Mouse (Mus musculus) kidney, embryonic 16.5 days (tissue): ENCODE measurements at regions not wholly inside any gene's neighbourhood (a gene's known extent, or its start where the extent isn't known, plus 50 kb on each side); places are given as distances from the start of the nearest gene placed in this dataset.
"Not testable (repeated sequence)": the region's sequence is repeated elsewhere in the genome, so short reads cannot be mapped to it uniquely, and the experiment has no call there.

Experiments used
- ATAC-seq: fragments of 200-750 bp; cut with Nextera tagmentation; 2 replicates; pipeline ENCODE4 v1.8.0; 2017; ENCODE audit warnings: moderate TSS enrichment; ENCODE audit not compliant: low FRiP score, low TSS enrichment
- H3K27ac ChIP-seq: fragments of 300-500 bp; sonication (generic); 2 replicates; pipeline ENCODE4 v1.5.1; 2014; ENCODE audit warnings: low read length
- H3K27me3 ChIP-seq: fragments of 300-500 bp; sonication (generic); 2 replicates; pipeline ENCODE4 v1.6.1; 2014; ENCODE audit warnings: low read length, control low read depth, mixed read lengths; ENCODE audit not compliant: insufficient read depth
- H3K36me3 ChIP-seq: fragments of 300-500 bp; sonication (generic); 2 replicates; pipeline ENCODE4 v1.6.1; 2014; ENCODE audit warnings: low read length, control low read depth, mixed read lengths; ENCODE audit not compliant: insufficient read depth
- H3K4me1 ChIP-seq: fragments of 300-500 bp; sonication (generic); 2 replicates; pipeline ENCODE4 v1.6.1; 2014; ENCODE audit warnings: low read length, control low read depth, mixed read lengths; ENCODE audit not compliant: insufficient read depth
- H3K4me2 ChIP-seq: fragments of 300-500 bp; sonication (generic); replicated peaks from 2 replicates; pipeline ENCODE4 v1.6.1; 2014; ENCODE audit warnings: low read depth, low read length
- H3K4me3 ChIP-seq: fragments of 300-500 bp; sonication (generic); 2 replicates; pipeline ENCODE4 v1.5.1; 2014; ENCODE audit warnings: mild to moderate bottlenecking, low read length
- H3K9ac ChIP-seq: fragments of 300-500 bp; sonication (generic); replicated peaks from 2 replicates; pipeline ENCODE4 v1.6.1; 2014; ENCODE audit warnings: low read length
- H3K9me3 ChIP-seq: fragments of 300-500 bp; sonication (generic); 2 replicates; pipeline ENCODE4 v1.6.1; 2016; ENCODE audit warnings: low read length, control low read depth
- WGBS: fragments of 180-500 bp; shearing (Covaris S2); extraction: QIAGEN DNeasy Blood & Tissue Kit; methylation state at CpG from one replicate; pipeline ENCODE4 v1.1.7; 2014; 5-methylcytosine and 5-hydroxymethylcytosine counted together

DNA sequence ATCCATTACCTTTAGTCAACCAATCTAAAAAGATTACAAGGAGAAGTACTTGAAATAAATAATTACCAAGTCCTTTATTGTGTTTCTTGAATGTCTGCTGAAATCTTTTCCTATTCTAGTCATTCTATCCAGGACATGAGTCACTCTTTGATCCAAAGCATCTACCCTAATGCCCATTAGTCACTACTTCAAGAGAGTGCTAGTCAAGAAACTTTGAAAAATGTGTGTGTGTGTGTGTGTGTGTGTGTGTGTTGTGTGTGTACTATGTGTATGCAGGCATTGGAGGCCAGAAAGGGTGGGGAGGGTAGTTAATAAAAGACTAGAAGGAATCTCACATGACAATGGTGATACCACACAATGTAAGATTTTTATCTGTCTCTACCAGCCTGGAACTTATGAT is 390.7 kb downstream of the Tox3 start:
- Histone ChIP-seq H3K36me3 (no peaks in the 10 kb centered on the region), H3K27me3 (no peaks in the 10 kb centered on the region), H3K4me3 (no peak overlapping the region), H3K9ac (no peak overlapping the region), H3K4me1 (no peaks in the 10 kb centered on the region), H3K9me3 (no peaks in the 10 kb centered on the region), H3K4me2 (no peak overlapping the region), H3K27ac (no peak overlapping the region)
- no peak for ATAC-seq

DNA sequence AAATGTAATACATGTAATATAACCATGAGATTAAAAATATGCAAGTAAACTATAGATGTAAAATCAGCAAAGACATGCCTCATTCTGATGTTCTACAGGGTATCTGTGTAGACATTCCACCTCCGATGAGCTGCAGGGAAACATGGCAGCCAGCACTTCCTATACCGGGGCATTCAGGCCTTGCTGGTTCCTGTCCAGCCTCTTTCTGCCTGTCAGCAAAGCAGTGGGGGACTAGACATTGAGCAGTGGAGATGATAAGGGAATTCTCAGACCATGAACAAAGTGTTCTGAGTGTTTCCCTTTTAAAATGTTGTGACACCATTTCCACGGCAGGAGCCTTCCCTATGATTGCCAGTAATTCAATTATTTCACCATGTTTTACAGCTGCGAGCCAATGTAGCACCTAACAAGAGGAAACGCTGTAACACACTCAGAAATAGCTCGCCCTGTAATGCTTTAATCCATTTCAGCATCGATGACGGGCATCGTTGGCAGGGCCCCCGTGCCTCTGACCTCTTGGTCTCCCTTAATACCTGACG is 391.6 kb downstream of the Tox3 start:
- H3K4me2 ChIP-seq: no peak overlapping the region
- 0 out of 2 replicates have a peak, but pooled peaks cover under 1% of the 10 kb centered on the region for H3K9me3 ChIP-seq
- H3K27ac ChIP-seq: no peak overlapping the region
- H3K4me3 ChIP-seq: no peak overlapping the region
- H3K4me1 ChIP-seq: no peaks in the 10 kb centered on the region
- no peak overlapping the region for H3K9ac ChIP-seq
- 79% methylated on average over 11 of the region's 11 CpGs for WGBS
- no peaks in the 10 kb centered on the region for H3K27me3 ChIP-seq
- no peaks in the 10 kb centered on the region for H3K36me3 ChIP-seq
- no peak for ATAC-seq

DNA sequence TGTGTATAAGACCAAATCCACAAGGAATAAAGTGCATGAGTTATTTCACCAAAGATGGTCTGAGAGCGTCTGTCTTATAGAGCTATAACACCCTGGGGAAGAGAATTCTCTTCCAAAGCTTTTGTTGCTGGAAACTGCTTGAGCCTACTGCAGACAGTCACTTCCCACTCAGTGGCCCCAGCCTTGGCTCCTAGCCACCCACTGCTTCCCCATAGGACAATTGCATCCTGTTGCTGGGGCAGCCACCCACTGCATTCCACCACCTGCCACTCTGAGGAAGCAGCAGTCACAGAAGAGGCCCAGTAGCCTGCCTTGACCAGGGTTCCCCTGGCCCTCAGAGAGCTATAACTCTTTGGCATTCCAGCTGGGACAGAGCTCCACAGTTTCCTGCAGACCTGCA is 409.3 kb downstream of the Tox3 start:
- H3K9me3 ChIP-seq: no peaks in the 10 kb centered on the region
- H3K4me1 ChIP-seq: no peaks in the 10 kb centered on the region
- no peaks in the 10 kb centered on the region for H3K36me3 ChIP-seq
- H3K27me3 ChIP-seq: no peaks in the 10 kb centered on the region
- 65% methylated on average over 1 of the region's 1 CpGs for WGBS
- no peak overlapping the region for H3K4me3 ChIP-seq
- no peak overlapping the region for H3K27ac ChIP-seq
- no peak overlapping the region for H3K4me2 ChIP-seq
- no peak overlapping the region for H3K9ac ChIP-seq
- no peak for ATAC-seq

DNA sequence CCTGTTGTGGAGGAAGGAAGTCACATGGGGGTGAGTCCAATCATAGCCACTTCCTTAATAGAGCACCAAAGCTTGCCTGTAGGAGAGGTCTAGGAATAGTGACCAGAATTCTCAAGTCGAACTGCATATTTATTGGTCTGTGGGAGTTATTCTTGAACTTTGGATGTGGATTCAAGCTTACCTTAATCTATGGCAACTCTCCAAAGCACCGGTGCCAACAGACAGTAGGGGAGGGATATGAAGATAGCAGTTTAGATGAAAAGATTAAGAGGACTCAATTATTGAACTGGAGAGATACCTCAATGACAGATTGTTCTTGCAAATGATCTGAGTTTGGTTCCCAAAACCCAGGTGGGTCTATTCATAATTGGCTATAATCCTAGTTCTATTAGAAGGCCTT is 413.6 kb downstream of the Tox3 start:
- Histone ChIP-seq H3K4me3 (no peak overlapping the region), H3K27ac (no peak overlapping the region), H3K9ac (no peak overlapping the region), H3K27me3 (no peaks in the 10 kb centered on the region), H3K4me1 (no peaks in the 10 kb centered on the region), H3K36me3 (no peaks in the 10 kb centered on the region), H3K4me2 (no peak overlapping the region), H3K9me3 (no peaks in the 10 kb centered on the region)
- WGBS: 89% methylated on average over 2 of the region's 2 CpGs
- no peak for ATAC-seq

DNA sequence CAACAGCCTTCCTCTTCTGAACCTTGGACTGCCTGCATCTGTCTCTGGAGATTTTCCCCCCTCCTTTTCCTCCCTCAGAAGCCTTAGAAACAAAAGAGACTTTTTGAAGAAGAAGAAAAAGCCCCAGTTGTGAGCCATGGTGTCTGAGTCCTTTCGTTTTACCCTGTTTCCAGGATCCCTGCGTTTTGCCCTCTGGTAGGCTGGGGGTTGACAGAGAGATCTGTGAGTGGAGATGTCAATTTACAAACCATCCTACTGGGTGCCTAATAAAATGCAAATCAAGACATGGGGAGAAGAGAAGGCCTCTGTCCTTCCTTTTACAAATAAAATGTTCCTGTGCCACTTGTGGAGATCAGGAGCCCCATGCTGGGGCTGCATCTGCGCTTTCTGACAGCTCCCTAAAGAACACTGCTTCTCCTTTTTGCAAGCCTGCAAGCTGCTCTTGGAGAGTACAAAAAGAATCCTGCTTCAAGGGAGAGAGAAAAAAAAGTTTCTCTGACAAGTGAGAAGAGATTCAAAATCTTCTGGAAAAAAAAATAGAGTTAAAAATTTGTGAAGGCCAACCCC is 421.4 kb downstream of the Tox3 start:
- Histone ChIP-seq H3K4me1 (no peaks in the 10 kb centered on the region), H3K27me3 (no peaks in the 10 kb centered on the region), H3K36me3 (no peaks in the 10 kb centered on the region), H3K27ac (no peak overlapping the region), H3K4me3 (no peak overlapping the region), H3K9me3 (peaks cover 2% of the 10 kb centered on the region; the same call in 1 of the 2 replicates), H3K4me2 (no peak overlapping the region), H3K9ac (no peak overlapping the region)
- WGBS: 34% methylated on average over 3 of the region's 3 CpGs
- no peak for ATAC-seq

DNA sequence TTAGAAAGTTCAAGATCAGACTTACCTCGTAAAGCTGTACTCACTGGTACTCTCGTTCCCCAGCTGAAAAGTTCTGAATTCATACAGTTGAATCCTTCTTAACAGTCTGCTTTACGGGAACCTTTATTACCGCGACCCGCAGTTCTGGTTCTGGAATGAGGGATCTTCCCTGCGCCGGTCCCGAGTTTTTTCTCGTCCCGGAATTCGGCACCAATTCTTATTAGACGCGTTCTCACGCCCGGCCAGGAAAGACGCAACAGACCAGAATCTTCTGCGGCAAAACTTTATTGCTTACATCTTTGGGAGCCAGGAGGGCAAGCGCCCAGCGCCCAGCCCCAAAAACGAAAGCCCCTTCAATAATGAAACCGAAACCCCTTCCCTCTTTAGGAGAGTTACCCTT is 423.4 kb downstream of the Tox3 start:
- not testable (repeated sequence) for H3K4me1 ChIP-seq, H3K9me3 ChIP-seq, ATAC-seq, H3K4me3 ChIP-seq, H3K27me3 ChIP-seq, H3K4me2 ChIP-seq, H3K9ac ChIP-seq, H3K27ac ChIP-seq, H3K36me3 ChIP-seq
- WGBS: 96% methylated on average over 7 of the region's 22 CpGs

DNA sequence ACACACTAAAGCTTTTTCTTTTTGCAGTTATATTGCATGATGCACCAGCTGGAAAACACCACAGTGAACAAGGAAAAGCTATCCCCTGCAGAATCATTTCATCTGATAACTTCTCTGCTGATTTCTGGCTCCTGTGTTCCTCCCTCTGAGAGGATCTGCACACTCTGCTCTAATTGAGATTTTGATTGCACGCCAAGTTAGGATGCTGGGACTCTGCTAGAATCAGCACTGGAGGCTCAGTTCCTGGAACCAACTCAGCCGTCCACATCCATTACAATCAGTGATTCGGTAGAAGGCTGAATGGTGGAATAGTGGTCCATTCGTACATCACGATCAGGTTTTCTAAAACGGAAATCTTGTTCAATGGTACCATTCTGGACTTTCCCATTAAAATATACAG is 434.1 kb downstream of the Tox3 start:
- H3K9ac ChIP-seq: no peak overlapping the region
- no peak overlapping the region for H3K27ac ChIP-seq
- no peaks in the 10 kb centered on the region for H3K4me1 ChIP-seq
- H3K36me3 ChIP-seq: no peaks in the 10 kb centered on the region
- H3K27me3 ChIP-seq: no peaks in the 10 kb centered on the region
- no peak overlapping the region for H3K4me3 ChIP-seq
- no peak overlapping the region for H3K4me2 ChIP-seq
- 93% methylated on average over 6 of the region's 6 CpGs for WGBS
- ATAC-seq: no peak
- H3K9me3 ChIP-seq: 0 out of 2 replicates have a peak, but pooled peaks cover 3% of the 10 kb centered on the region

DNA sequence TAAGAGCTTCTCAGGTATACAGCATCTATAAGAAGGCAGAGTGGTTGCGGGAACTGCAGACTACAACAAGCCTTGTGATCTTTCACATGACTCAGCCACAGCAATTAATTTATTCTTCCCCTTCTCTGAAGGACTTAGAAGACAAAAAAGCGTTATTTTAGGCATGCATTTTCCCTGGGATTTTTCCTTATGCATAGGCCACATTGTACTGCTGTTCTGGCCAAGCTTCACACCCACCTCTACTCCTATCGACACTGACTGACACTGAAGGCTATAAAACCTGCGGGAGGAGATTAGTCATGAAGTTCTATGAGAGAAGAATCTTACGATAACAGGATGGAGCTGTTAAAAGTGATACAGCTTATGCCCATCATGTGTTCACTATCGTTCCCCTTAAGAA is 441.9 kb downstream of the Tox3 start:
- Histone ChIP-seq H3K36me3 (no peaks in the 10 kb centered on the region), H3K4me1 (no peaks in the 10 kb centered on the region), H3K27ac (no peak overlapping the region), H3K9me3 (no peaks in the 10 kb centered on the region), H3K4me3 (no peak overlapping the region), H3K4me2 (no peak overlapping the region), H3K9ac (no peak overlapping the region), H3K27me3 (no peaks in the 10 kb centered on the region)
- no peak for ATAC-seq
- whole genome bisulfite sequencing: 69% methylated on average over 6 of the region's 6 CpGs

DNA sequence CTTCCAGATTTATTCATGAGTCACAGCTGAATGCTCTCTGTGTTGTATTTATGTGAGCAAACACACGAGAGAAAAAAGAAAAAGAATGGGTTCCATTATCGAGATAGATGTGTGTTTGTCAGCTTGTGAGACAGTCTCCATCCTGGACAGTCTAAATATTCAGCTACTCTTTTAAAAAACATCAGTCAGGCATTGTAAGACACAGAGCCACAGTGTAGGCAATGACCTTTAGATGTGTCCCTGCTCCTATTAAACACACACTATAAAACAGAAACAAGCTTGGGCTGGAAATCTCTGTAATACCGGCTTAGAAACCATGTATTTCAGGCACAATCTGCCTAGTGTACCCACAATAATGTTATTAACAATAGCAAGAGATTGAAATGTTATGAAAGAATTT is 442.6 kb downstream of the Tox3 start:
- Histone ChIP-seq H3K9me3 (no peaks in the 10 kb centered on the region), H3K9ac (no peak overlapping the region), H3K4me3 (no peak overlapping the region), H3K4me1 (no peaks in the 10 kb centered on the region), H3K27ac (no peak overlapping the region), H3K36me3 (no peaks in the 10 kb centered on the region), H3K27me3 (no peaks in the 10 kb centered on the region), H3K4me2 (no peak overlapping the region)
- no peak for ATAC-seq
- WGBS: 58% methylated on average over 3 of the region's 3 CpGs

DNA sequence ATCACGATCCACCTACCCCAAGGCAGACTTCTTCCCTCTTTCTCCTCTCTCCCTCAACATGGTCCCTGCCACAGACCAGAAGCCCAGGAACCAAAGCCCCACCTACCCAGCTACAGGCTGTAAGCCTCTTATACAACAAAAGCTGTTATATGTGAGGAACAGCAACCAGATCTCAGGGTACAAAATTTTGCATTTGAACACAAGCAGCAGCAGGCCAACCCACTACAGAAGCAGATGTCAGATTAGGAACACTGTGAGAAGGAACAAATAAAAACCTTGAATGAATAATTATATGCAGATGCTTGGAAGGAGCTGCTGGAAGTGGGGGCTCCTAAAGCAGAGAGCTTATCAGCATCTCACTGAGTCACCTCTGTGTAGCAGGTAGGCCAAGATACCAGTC is 444.8 kb downstream of the Tox3 start:
- Histone ChIP-seq H3K27me3 (no peaks in the 10 kb centered on the region), H3K36me3 (no peaks in the 10 kb centered on the region), H3K4me2 (no peak overlapping the region), H3K4me3 (no peak overlapping the region), H3K27ac (no peak overlapping the region), H3K9ac (no peak overlapping the region), H3K9me3 (no peaks in the 10 kb centered on the region), H3K4me1 (no peaks in the 10 kb centered on the region)
- ATAC-seq: no peak
- 83% methylated on average over 1 of the region's 1 CpGs for WGBS
